Mouse (Mus musculus): ENCODE results near the gene Ifitm2.
"Not testable (repeated sequence)": the region's sequence is repeated elsewhere in the genome, so short reads cannot be mapped to it uniquely, and the experiment has no call there.

Gene Ifitm2

GRCm38 (mm10) chr7:140955758-140956555 is at the start of gene Ifitm2, which contains the start of gene Gm45717:
Ifitm2 (minus strand) TSS chr7:140955987.
Gm45717 (minus strand) TSS chr7:140955937.
- DNase-seq (ENCODE audit: low read depth, low spot score): no peak
- Histone ChIP-seq H3K36me3 (ENCODE audit: control insufficient read depth, insufficient read depth, low read length, poor library complexity, severe bottlenecking) (no peaks in the 10 kb centered on the region), H3K27me3 (ENCODE audit: control insufficient read depth, insufficient read depth, low read length, poor library complexity, severe bottlenecking) (no peaks in the 10 kb centered on the region)

GRCm38 (mm10) chr7:141003248-141004010 is 47.6 kb upstream of the Ifitm2 start:
- H3K27me3 ChIP-seq (ENCODE audit: control insufficient read depth, insufficient read depth, low read length, poor library complexity, severe bottlenecking): no peaks in the 10 kb centered on the region
- no peaks in the 10 kb centered on the region for H3K36me3 ChIP-seq (ENCODE audit: control insufficient read depth, insufficient read depth, low read length, poor library complexity, severe bottlenecking)
- no peak for DNase-seq (ENCODE audit: low read depth, low spot score)

GRCm38 (mm10) chr7:141000881-141001708 is 45.3 kb upstream of the Ifitm2 start:
- Histone ChIP-seq H3K27me3 (ENCODE audit: control insufficient read depth, insufficient read depth, low read length, poor library complexity, severe bottlenecking) (no peaks in the 10 kb centered on the region), H3K36me3 (ENCODE audit: control insufficient read depth, insufficient read depth, low read length, poor library complexity, severe bottlenecking) (no peaks in the 10 kb centered on the region)
- no peak for DNase-seq (ENCODE audit: low read depth, low spot score)

- Histone ChIP-seq H3K36me3 (ENCODE audit: control insufficient read depth, insufficient read depth, low read length, poor library complexity, severe bottlenecking) (no peaks in the 10 kb centered on the region), H3K27me3 (ENCODE audit: control insufficient read depth, insufficient read depth, low read length, poor library complexity, severe bottlenecking) (no peaks in the 10 kb centered on the region)
- DNase-seq (ENCODE audit: low read depth, low spot score): peak; percentile 48
These were observed 43.3 kb upstream of the Ifitm2 start for GRCm38 (mm10) chr7:140998853-140999700.

- H3K36me3 ChIP-seq (ENCODE audit: control insufficient read depth, insufficient read depth, low read length, poor library complexity, severe bottlenecking): no peaks in the 10 kb centered on the region
- DNase-seq (ENCODE audit: low read depth, low spot score): no peak
- no peaks in the 10 kb centered on the region for H3K27me3 ChIP-seq (ENCODE audit: control insufficient read depth, insufficient read depth, low read length, poor library complexity, severe bottlenecking)
These were observed 42.0 kb upstream of the Ifitm2 start for GRCm38 (mm10) chr7:140997817-140998216.

- Histone ChIP-seq H3K36me3 (ENCODE audit: control insufficient read depth, insufficient read depth, low read length, poor library complexity, severe bottlenecking) (no peaks in the 10 kb centered on the region), H3K27me3 (ENCODE audit: control insufficient read depth, insufficient read depth, low read length, poor library complexity, severe bottlenecking) (no peaks in the 10 kb centered on the region)
- DNase-seq (ENCODE audit: low read depth, low spot score): peak; percentile 30
These were observed 35.4 kb upstream of the Ifitm2 start for GRCm38 (mm10) chr7:140991117-140991689.

GRCm38 (mm10) chr7:140990622-140991021 is 34.8 kb upstream of the Ifitm2 start:
- no peak for DNase-seq (ENCODE audit: low read depth, low spot score)
- Histone ChIP-seq H3K36me3 (ENCODE audit: control insufficient read depth, insufficient read depth, low read length, poor library complexity, severe bottlenecking) (no peaks in the 10 kb centered on the region), H3K27me3 (ENCODE audit: control insufficient read depth, insufficient read depth, low read length, poor library complexity, severe bottlenecking) (no peaks in the 10 kb centered on the region)

GRCm38 (mm10) chr7:140990185-140990584 is 34.4 kb upstream of the Ifitm2 start:
- Histone ChIP-seq H3K27me3 (ENCODE audit: control insufficient read depth, insufficient read depth, low read length, poor library complexity, severe bottlenecking) (no peaks in the 10 kb centered on the region), H3K36me3 (ENCODE audit: control insufficient read depth, insufficient read depth, low read length, poor library complexity, severe bottlenecking) (no peaks in the 10 kb centered on the region)
- no peak for DNase-seq (ENCODE audit: low read depth, low spot score)

- H3K36me3 ChIP-seq (ENCODE audit: control insufficient read depth, insufficient read depth, low read length, poor library complexity, severe bottlenecking): no peaks in the 10 kb centered on the region
- no peaks in the 10 kb centered on the region for H3K27me3 ChIP-seq (ENCODE audit: control insufficient read depth, insufficient read depth, low read length, poor library complexity, severe bottlenecking)
- no peak for DNase-seq (ENCODE audit: low read depth, low spot score)
These were observed 33.2 kb upstream of the Ifitm2 start for GRCm38 (mm10) chr7:140989022-140989421.

- no peaks in the 10 kb centered on the region for H3K27me3 ChIP-seq (ENCODE audit: control insufficient read depth, insufficient read depth, low read length, poor library complexity, severe bottlenecking)
- no peaks in the 10 kb centered on the region for H3K36me3 ChIP-seq (ENCODE audit: control insufficient read depth, insufficient read depth, low read length, poor library complexity, severe bottlenecking)
- no peak for DNase-seq (ENCODE audit: low read depth, low spot score)
These were observed 31.7 kb upstream of the Ifitm2 start for GRCm38 (mm10) chr7:140987182-140988138.

GRCm38 (mm10) chr7:140982971-140983370 is 27.2 kb upstream of the Ifitm2 start:
- no peak for DNase-seq (ENCODE audit: low read depth, low spot score)
- Histone ChIP-seq H3K36me3 (ENCODE audit: control insufficient read depth, insufficient read depth, low read length, poor library complexity, severe bottlenecking) (no peaks in the 10 kb centered on the region), H3K27me3 (ENCODE audit: control insufficient read depth, insufficient read depth, low read length, poor library complexity, severe bottlenecking) (no peaks in the 10 kb centered on the region)

- H3K36me3 ChIP-seq (ENCODE audit: control insufficient read depth, insufficient read depth, low read length, poor library complexity, severe bottlenecking): no peaks in the 10 kb centered on the region
- no peaks in the 10 kb centered on the region for H3K27me3 ChIP-seq (ENCODE audit: control insufficient read depth, insufficient read depth, low read length, poor library complexity, severe bottlenecking)
- DNase-seq (ENCODE audit: low read depth, low spot score): no peak
These were observed 25.9 kb upstream of the Ifitm2 start for GRCm38 (mm10) chr7:140981704-140982103.

GRCm38 (mm10) chr7:140976720-140977119 is 20.9 kb upstream of the Ifitm2 start:
- H3K27me3 ChIP-seq (ENCODE audit: control insufficient read depth, insufficient read depth, low read length, poor library complexity, severe bottlenecking); DNase-seq (ENCODE audit: low read depth, low spot score); H3K36me3 ChIP-seq (ENCODE audit: control insufficient read depth, insufficient read depth, low read length, poor library complexity, severe bottlenecking): not testable (repeated sequence)
